ENCODE assay signal across 13 mouse cellular contexts in the genomic region with DNA sequence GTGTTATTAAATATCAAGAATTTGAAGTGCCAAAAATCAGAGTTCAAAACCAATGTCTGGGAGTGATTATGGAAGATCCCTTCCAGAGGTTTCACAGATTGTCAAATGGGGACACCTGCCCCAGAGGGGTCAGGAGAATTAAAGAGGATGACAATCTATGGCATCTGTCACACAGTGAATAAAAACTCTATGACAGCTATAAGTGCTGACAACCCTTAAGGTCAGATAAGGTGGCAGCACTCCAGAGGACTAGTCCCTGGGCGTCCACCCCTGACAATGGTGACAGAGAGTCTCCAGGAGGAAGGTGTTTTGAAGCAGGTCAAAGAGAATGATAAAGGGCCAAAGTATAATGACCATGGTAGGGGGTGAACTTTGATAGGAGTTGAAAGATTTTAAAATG.
"Had no signal": no experiment of that assay in that cellular context is flagged by ENCODE, and none has a peak within 500 bp of the region (broad histone marks: within the 10 kb centered on the region; RNA-seq: fewer than 3 reads in every experiment).

No protein-coding gene starts in this region.

- H3K9ac ChIP-seq: limb, embryonic 13.5 days; midbrain, embryonic 13.5 days; neural tube, embryonic 15.5 days had no signal

- DNase-seq: kidney, adult 8-10 months; kidney, postnatal 25 days; layer of hippocampus, adult 9-11 months; left cerebral cortex, postnatal 4 days; lung, adult 18-20 months; thymus, adult 18-20 months; thymus, postnatal 25 days had no signal

- H3K4me3 ChIP-seq: limb, embryonic 13.5 days; midbrain, embryonic 13.5 days; myocyte; neural tube, embryonic 15.5 days had no signal

- H3K4me2 ChIP-seq: limb, embryonic 13.5 days; midbrain, embryonic 13.5 days; neural tube, embryonic 15.5 days had no signal

- H3K27ac ChIP-seq: limb, embryonic 13.5 days; midbrain, embryonic 13.5 days; neural tube, embryonic 15.5 days; stomach, postnatal 0 days had no signal

- ATAC-seq: intestine, embryonic 16.5 days; midbrain, embryonic 13.5 days had no signal

- H3K4me1 ChIP-seq: neural tube, embryonic 15.5 days had no signal

- H3K9me3 ChIP-seq: limb, embryonic 13.5 days; midbrain, embryonic 13.5 days; neural tube, embryonic 15.5 days had no signal

- H3K27me3 ChIP-seq: limb, embryonic 13.5 days; midbrain, embryonic 13.5 days; neural tube, embryonic 15.5 days had no signal
